Comparison of ENCODE assay signal across 8 mouse cellular contexts in genomic region chr11:6199410-6200086, GRCm38 (mm10). TPM values are rescaled to one million over a fixed set of nuclear protein-coding genes. Genes with fewer than 3 reads are reported as not detected.
DNase-seq lines count a peak whose midpoint lies in the region; ATAC-seq and TF ChIP-seq lines count a peak whose summit lies in the region.

TSS of gene A730071L15Rik (plus strand) at chr11:6200029.

- H3K9ac ChIP-seq in lung, embryonic 15.5 days, result peak within 1 kb of the TSS; percentile 93
- peak within 1 kb of the TSS; percentile 96 for H3K9ac ChIP-seq in forebrain, embryonic 16.5 days (replicated peaks; ENCODE audit: low read depth, low read length)
- H3K9ac ChIP-seq in liver, embryonic 13.5 days, result peak within 1 kb of the TSS; percentile 94

- peak within 1 kb of the TSS; percentile 89 for H3K4me2 ChIP-seq in lung, embryonic 15.5 days
- H3K4me2 ChIP-seq in forebrain, embryonic 16.5 days (ENCODE audit: low read length), result peak within 1 kb of the TSS; percentile 98
- peak within 1 kb of the TSS; percentile 95 for H3K4me2 ChIP-seq in liver, embryonic 13.5 days

- WGBS in lung, embryonic 15.5 days, result under 1% methylated on average over 35 of the region's 35 CpGs
- under 1% methylated on average over 35 of the region's 35 CpGs for WGBS in bone marrow, adult 2 months
- WGBS in forebrain, embryonic 16.5 days, result 1% methylated on average over 35 of the region's 35 CpGs
- WGBS in liver, embryonic 13.5 days (ENCODE audit: insufficient replicate concordance), result 2% methylated on average over 35 of the region's 35 CpGs
- 1% methylated on average over 35 of the region's 35 CpGs for WGBS in olfactory bulb, adult 2 months

- no peak for TF ChIP-seq CTCF in bone marrow, adult 2 months (IDR thresholded peaks at IDR 0.05; ENCODE audit: control insufficient read depth, insufficient read depth, low read length)
- no peak for TF ChIP-seq CTCF in olfactory bulb, adult 2 months (IDR thresholded peaks at IDR 0.05; ENCODE audit: insufficient read depth, low read depth, low read length)

- peaks cover 16% of the 10 kb centered on the region; the same call in 1 of the 2 replicates for H3K4me1 ChIP-seq in lung, embryonic 15.5 days
- H3K4me1 ChIP-seq in bone marrow, adult 2 months (ENCODE audit: control insufficient read depth, insufficient read depth, low read length), result peaks cover 1% of the 10 kb centered on the region
- peaks cover 22% of the 10 kb centered on the region for H3K4me1 ChIP-seq in forebrain, embryonic 16.5 days (replicated peaks; ENCODE audit: control insufficient read depth, insufficient read depth, low read length)
- peaks cover 41% of the 10 kb centered on the region for H3K4me1 ChIP-seq in liver, embryonic 13.5 days (replicated peaks)
- peaks cover 4% of the 10 kb centered on the region for H3K4me1 ChIP-seq in olfactory bulb, adult 2 months (ENCODE audit: control insufficient read depth, insufficient read depth, low read length)

- TF ChIP-seq POLR2A in bone marrow, adult 2 months (IDR thresholded peaks at IDR 0.05; ENCODE audit: borderline replicate concordance, control insufficient read depth, low read depth, low read length), result no peak
- no peak for TF ChIP-seq POLR2A in olfactory bulb, adult 2 months (IDR thresholded peaks at IDR 0.05; ENCODE audit: insufficient read depth, low read depth, low read length)

- no peaks in the 10 kb centered on the region for H3K27me3 ChIP-seq in lung, embryonic 15.5 days
- no peaks in the 10 kb centered on the region for H3K27me3 ChIP-seq in forebrain, embryonic 16.5 days (replicated peaks; ENCODE audit: control insufficient read depth, insufficient read depth, low read length)
- no peaks in the 10 kb centered on the region for H3K27me3 ChIP-seq in liver, embryonic 13.5 days

- DNase-seq in lung, postnatal 14 days, result no peak
- no peak for DNase-seq in liver, embryonic 13.5 days
- no peak for DNase-seq in layer of hippocampus, postnatal 14 days (ENCODE audit: low spot score in 2 of 2)

- ATAC-seq in lung, embryonic 15.5 days (ENCODE audit: borderline replicate concordance, extremely low read depth, low FRiP score, low TSS enrichment), result peak; percentile 67
- peak; percentile 59; the same call in 1 of the 2 replicates for ATAC-seq in forebrain, embryonic 16.5 days
- ATAC-seq in liver, embryonic 13.5 days (ENCODE audit: low read depth), result peak; percentile 70
- no peak for ATAC-seq in frontal cortex, adult (ENCODE audit: low TSS enrichment)

- peak within 1 kb of the TSS; percentile 98 for H3K27ac ChIP-seq in lung, embryonic 15.5 days
- peak within 1 kb of the TSS; percentile 93 for H3K27ac ChIP-seq in bone marrow, adult 2 months (ENCODE audit: control insufficient read depth, insufficient read depth, low read depth, low read length, poor library complexity)
- peak within 1 kb of the TSS; percentile 97 for H3K27ac ChIP-seq in forebrain, embryonic 16.5 days (ENCODE audit: low read length)
- peak within 1 kb of the TSS; percentile 83 for H3K27ac ChIP-seq in liver, embryonic 13.5 days
- peak within 1 kb of the TSS; percentile 93 for H3K27ac ChIP-seq in olfactory bulb, adult 2 months (ENCODE audit: insufficient read depth, low read depth, low read length)

- no peaks in the 10 kb centered on the region for H3K9me3 ChIP-seq in lung, embryonic 15.5 days
- H3K9me3 ChIP-seq in forebrain, embryonic 16.5 days (ENCODE audit: control insufficient read depth, low read length), result no peaks in the 10 kb centered on the region
- no peaks in the 10 kb centered on the region for H3K9me3 ChIP-seq in liver, embryonic 13.5 days (replicated peaks)

- peak within 1 kb of the TSS; percentile 99 for H3K4me3 ChIP-seq in lung, embryonic 15.5 days
- peak within 1 kb of the TSS; percentile 78 for H3K4me3 ChIP-seq in bone marrow, adult 2 months (replicated peaks; ENCODE audit: control insufficient read depth, low read depth, low read length)
- H3K4me3 ChIP-seq in forebrain, embryonic 16.5 days (replicated peaks; ENCODE audit: low read length), result peak within 1 kb of the TSS; percentile 100
- peak within 1 kb of the TSS; percentile 98 for H3K4me3 ChIP-seq in liver, embryonic 13.5 days (replicated peaks)
- peak within 1 kb of the TSS; percentile 58 for H3K4me3 ChIP-seq in olfactory bulb, adult 2 months (ENCODE audit: insufficient read depth, low read depth, low read length)

- 0 out of 2 replicates have a peak, but pooled peaks cover 4% of the 10 kb centered on the region for H3K36me3 ChIP-seq in lung, embryonic 15.5 days
- H3K36me3 ChIP-seq in forebrain, embryonic 16.5 days (ENCODE audit: control insufficient read depth, insufficient read depth), result no peaks in the 10 kb centered on the region
- H3K36me3 ChIP-seq in liver, embryonic 13.5 days, result peaks cover 2% of the 10 kb centered on the region; the same call in 1 of the 2 replicates

RNA-seq across cellular contexts. Expression of gene A730071L15Rik, which starts in this region (rescaled TPM):
- polyA plus RNA-seq in lung, embryonic 15.5 days (2015; fragmentation: Nextera tagmentation; extraction: Ambion mirVana), result 0.21 and 0.42 TPM in 2 replicates
- not detected in 2 replicates for polyA plus RNA-seq in bone marrow, adult 2 months (2011; ENCODE audit: insufficient read depth, insufficient read length, low replicate concordance, missing spikeins)
- polyA plus RNA-seq in forebrain, embryonic 16.5 days (2015; fragmentation: Nextera tagmentation; extraction: Ambion mirVana), result 0.21 and 0.84 TPM in 2 replicates
- 0.09 and 0.13 TPM in 2 replicates for polyA plus RNA-seq in liver, embryonic 13.5 days (2015; fragmentation: Nextera tagmentation; extraction: Ambion mirVana)
- not detected in 2 replicates for polyA plus RNA-seq in olfactory bulb, adult 2 months (2012; ENCODE audit: insufficient read depth, insufficient read length, low replicate concordance, missing spikeins)
- total RNA-seq in layer of hippocampus, postnatal 14 days (2021), result under 1 TPM; 0.28 to 0.31 TPM

Comparison
In these comparisons a context has a peak if more than half of its experiments do, and no peak if none do; other contexts are left out.
1. Peak in ATAC-seq, H3K4me3 ChIP-seq, H3K27ac ChIP-seq, H3K9ac ChIP-seq and H3K4me2 ChIP-seq in lung, embryonic 15.5 days; RNA of the gene not detected or under 1 TPM.
2. Peak in ATAC-seq, H3K4me3 ChIP-seq, H3K27ac ChIP-seq, H3K9ac ChIP-seq and H3K4me2 ChIP-seq in forebrain, embryonic 16.5 days; RNA of the gene not detected or under 1 TPM.
3. Peak in ATAC-seq, H3K4me3 ChIP-seq, H3K27ac ChIP-seq, H3K9ac ChIP-seq and H3K4me2 ChIP-seq in liver, embryonic 13.5 days; RNA of the gene not detected or under 1 TPM.